Mouse (Mus musculus) intestine, embryonic 14.5 days (tissue): ENCODE data around the gene Ubac1. TPM values are rescaled to one million over a fixed set of nuclear protein-coding genes. Genes with fewer than 3 reads are reported as not detected.
A peak's percentile ranks its signal among the peaks of the same experiment; 100 is the strongest.

Experiments
- ATAC-seq: fragments of 200-750 bp; cut with Nextera tagmentation; replicated peaks from 2 replicates; pipeline ENCODE4 v1.8.0; 2017; ENCODE audit warnings: low read depth, moderate number of reproducible peaks, moderate TSS enrichment, moderate library complexity; ENCODE audit not compliant: low FRiP score, low TSS enrichment
- DNase-seq: peaks from one replicate; pipeline ENCODE4 v3.0.0-alpha.2; 2018; ENCODE audit warnings: low spot score
- H3K27ac ChIP-seq: fragments of 300-500 bp; sonication (generic); 2 replicates; pipeline ENCODE4 v1.5.1; 2014; ENCODE audit warnings: low read depth, mild to moderate bottlenecking, control low read depth
- H3K27me3 ChIP-seq: fragments of 300-500 bp; sonication (generic); replicated peaks from 2 replicates; pipeline ENCODE4 v1.6.1; 2014; ENCODE audit warnings: low read length, control low read depth; ENCODE audit not compliant: control insufficient read depth, insufficient read depth
- H3K36me3 ChIP-seq: fragments of 300-500 bp; sonication (generic); 2 replicates; pipeline ENCODE4 v1.6.1; 2014; ENCODE audit warnings: low read length, control low read depth; ENCODE audit not compliant: control insufficient read depth, insufficient read depth
- H3K4me1 ChIP-seq: fragments of 300-500 bp; sonication (generic); replicated peaks from 2 replicates; pipeline ENCODE4 v1.6.1; 2014; ENCODE audit warnings: low read length, control low read depth, mixed read lengths; ENCODE audit not compliant: control insufficient read depth, insufficient read depth
- H3K4me2 ChIP-seq: fragments of 300-500 bp; sonication (generic); 2 replicates; pipeline ENCODE4 v1.6.1; 2014; ENCODE audit warnings: low read length
- H3K4me3 ChIP-seq: fragments of 300-500 bp; sonication (generic); 2 replicates; pipeline ENCODE4 v1.5.1; 2014; ENCODE audit warnings: low read depth, low read length, control low read depth, mixed read lengths
- H3K9ac ChIP-seq: fragments of 300-500 bp; sonication (generic); 2 replicates; pipeline ENCODE4 v1.6.1; 2014; ENCODE audit warnings: mild to moderate bottlenecking, low read length
- H3K9me3 ChIP-seq: fragments of 300-500 bp; sonication (generic); 2 replicates; pipeline ENCODE4 v1.6.1; 2016; ENCODE audit warnings: low read length, control low read depth; ENCODE audit not compliant: control insufficient read depth
- WGBS: fragments of 180-500 bp; shearing (Covaris S2); extraction: QIAGEN DNeasy Blood & Tissue Kit; methylation state at CpG from one replicate; pipeline ENCODE4 v1.1.7; 2014; 5-methylcytosine and 5-hydroxymethylcytosine counted together
- polyA plus RNA-seq: library from polyadenylated mRNA; unstranded; fragments of >200 nt; fragmentation: Nextera tagmentation; extraction: Ambion mirVana; gene quantifications from 2 replicates; pipeline ENCODE4 v1.2.1, GENCODE M21; 2014

Gene Ubac1
- 90.2 and 90.3 TPM in 2 replicates for polyA plus RNA-seq

DNA sequence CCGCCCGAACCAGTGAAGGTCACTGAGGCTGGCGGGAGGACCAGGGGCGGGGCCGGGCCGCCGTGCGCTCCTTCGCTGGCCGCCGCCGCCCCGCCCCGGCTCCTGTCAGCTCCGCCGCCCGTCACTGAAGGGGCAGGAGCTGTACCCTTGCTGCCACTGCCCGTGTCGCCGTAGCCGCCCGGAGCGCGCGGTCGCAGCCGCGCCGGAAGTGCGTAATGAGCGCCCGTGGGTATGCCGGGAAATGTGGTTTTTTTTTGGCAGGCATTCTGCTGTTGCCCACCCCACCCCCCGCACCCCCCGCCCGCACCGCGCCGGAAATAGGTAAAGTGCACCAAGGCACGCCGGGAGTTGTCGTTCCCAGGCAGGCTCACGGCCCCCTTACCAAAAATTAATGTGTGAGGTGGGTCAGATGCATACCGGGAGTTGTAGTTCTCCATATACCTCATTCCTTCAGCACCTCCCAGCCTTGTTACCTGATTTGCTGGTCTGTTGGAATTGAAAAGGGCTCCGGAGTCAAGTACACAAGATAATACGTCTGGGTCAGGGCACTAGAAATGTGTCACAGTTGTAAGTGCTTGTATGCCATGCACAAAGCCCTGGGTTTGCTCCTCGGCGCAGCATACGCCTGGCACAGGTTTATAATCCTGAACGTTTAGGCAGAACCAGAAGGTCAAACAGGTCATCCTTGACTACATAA is at the start of gene Ubac1:
Gene Ubac1, minus strand, starts transcription at position 187 of the 697 bp plus-strand sequence.
- peak within 1 kb of the TSS; percentile 58 for H3K4me2 ChIP-seq
- H3K27me3 ChIP-seq = no peaks in the 10 kb centered on the region
- peak within 1 kb of the TSS; percentile 79 for H3K27ac ChIP-seq
- peak within 1 kb of the TSS; percentile 81 for H3K4me3 ChIP-seq
- H3K9ac ChIP-seq = peak within 1 kb of the TSS; percentile 68
- peaks cover 7% of the 10 kb centered on the region for H3K4me1 ChIP-seq
- H3K9me3 ChIP-seq = no peaks in the 10 kb centered on the region
- peak; percentile 92 for ATAC-seq
- no peaks in the 10 kb centered on the region for H3K36me3 ChIP-seq
- 6% methylated on average over 50 of the region's 50 CpGs for WGBS
- peak; percentile 91 for DNase-seq

- Histone ChIP-seq H3K4me1 (no peaks in the 10 kb centered on the region), H3K4me3 (no peak overlapping the region), H3K9me3 (no peaks in the 10 kb centered on the region), H3K9ac (no peak overlapping the region), H3K4me2 (no peak overlapping the region), H3K36me3 (no peaks in the 10 kb centered on the region), H3K27me3 (no peaks in the 10 kb centered on the region), H3K27ac (no peak overlapping the region)
- 87% methylated on average over 1 of the region's 1 CpGs for WGBS
- no peak for ATAC-seq
- DNase-seq = no peak
These were observed 47.0 kb upstream of the Ubac1 start for GRCm38 (mm10) chr2:26068592-26068991.

- Histone ChIP-seq H3K4me2 (no peak overlapping the region), H3K9ac (no peak overlapping the region), H3K9me3 (no peaks in the 10 kb centered on the region), H3K27ac (no peak overlapping the region), H3K27me3 (no peaks in the 10 kb centered on the region), H3K4me1 (no peaks in the 10 kb centered on the region), H3K4me3 (no peak overlapping the region), H3K36me3 (no peaks in the 10 kb centered on the region)
- DNase-seq (no peak), ATAC-seq (no peak)
- 71% methylated on average over 7 of the region's 7 CpGs for WGBS
These were observed 46.6 kb upstream of the Ubac1 start for GRCm38 (mm10) chr2:26068175-26068574.

GRCm38 (mm10) chr2:26066527-26066926 is 45.0 kb upstream of the Ubac1 start:
- no peaks in the 10 kb centered on the region for H3K9me3 ChIP-seq
- ATAC-seq (no peak), DNase-seq (no peak)
- H3K27ac ChIP-seq = no peak overlapping the region
- no peak overlapping the region for H3K4me3 ChIP-seq
- H3K4me1 ChIP-seq = no peaks in the 10 kb centered on the region
- H3K27me3 ChIP-seq = no peaks in the 10 kb centered on the region
- H3K4me2 ChIP-seq = no peak overlapping the region
- WGBS = 66% methylated on average over 14 of the region's 14 CpGs
- no peak overlapping the region for H3K9ac ChIP-seq
- H3K36me3 ChIP-seq = 0 out of 2 replicates have a peak, but pooled peaks cover 4% of the 10 kb centered on the region

DNA sequence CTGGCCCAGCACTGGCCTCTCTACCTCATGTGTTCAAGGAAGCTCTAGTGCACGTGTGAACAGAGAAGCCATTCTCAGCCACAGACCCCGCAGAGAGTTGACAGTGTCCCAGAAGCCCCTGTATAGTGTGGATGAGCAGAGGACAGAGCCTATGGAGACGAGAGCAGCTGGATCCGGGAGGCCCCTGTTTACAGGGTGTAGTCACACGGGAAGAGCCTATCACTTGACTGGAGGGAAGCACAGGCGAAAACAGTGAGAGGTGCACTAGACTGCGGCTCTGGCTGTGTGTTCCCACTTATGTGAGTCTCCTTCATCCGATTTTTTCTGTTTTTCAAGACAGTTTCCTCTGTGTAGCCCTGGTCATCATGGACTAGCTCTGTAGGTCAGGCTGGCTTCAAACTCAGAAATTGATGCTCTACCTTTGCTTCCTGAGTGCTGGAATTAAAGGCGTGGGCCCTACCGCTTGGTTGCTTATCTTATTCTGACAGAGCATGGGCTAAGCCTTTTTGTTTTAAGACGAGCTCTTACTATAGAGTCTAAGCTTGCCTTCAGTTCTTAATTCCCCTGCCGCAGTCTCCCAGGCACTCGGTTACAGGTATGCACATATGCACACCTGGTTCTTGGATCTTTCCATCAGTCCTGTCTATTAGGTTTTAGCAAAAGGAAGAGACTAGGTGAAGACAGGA is 41.3 kb upstream of the Ubac1 start:
- ATAC-seq = no peak
- Histone ChIP-seq H3K9ac (no peak overlapping the region), H3K27ac (no peak overlapping the region), H3K4me1 (no peaks in the 10 kb centered on the region), H3K9me3 (no peaks in the 10 kb centered on the region), H3K36me3 (0 out of 2 replicates have a peak, but pooled peaks cover 11% of the 10 kb centered on the region), H3K4me2 (no peak overlapping the region), H3K4me3 (no peak overlapping the region), H3K27me3 (no peaks in the 10 kb centered on the region)
- DNase-seq = no peak
- 69% methylated on average over 13 of the region's 13 CpGs for WGBS

- Histone ChIP-seq H3K4me1 (0 out of 2 replicates have a peak, but pooled peaks cover 2% of the 10 kb centered on the region), H3K4me3 (no peak overlapping the region), H3K4me2 (no peak overlapping the region), H3K9me3 (no peaks in the 10 kb centered on the region), H3K36me3 (0 out of 2 replicates have a peak, but pooled peaks cover 11% of the 10 kb centered on the region), H3K27me3 (no peaks in the 10 kb centered on the region), H3K27ac (no peak overlapping the region), H3K9ac (no peak overlapping the region)
- ATAC-seq = no peak
- WGBS = 60% methylated on average over 4 of the region's 4 CpGs
- DNase-seq = no peak
These were observed 40.7 kb upstream of the Ubac1 start for GRCm38 (mm10) chr2:26062241-26062640.

GRCm38 (mm10) chr2:26061018-26061666 is 39.6 kb upstream of the Ubac1 start:
- DNase-seq (no peak), ATAC-seq (no peak)
- H3K4me3 ChIP-seq = no peak overlapping the region
- no peaks in the 10 kb centered on the region for H3K9me3 ChIP-seq
- 72% methylated on average over 21 of the region's 21 CpGs for WGBS
- H3K9ac ChIP-seq = no peak overlapping the region
- 0 out of 2 replicates have a peak, but pooled peaks cover 11% of the 10 kb centered on the region for H3K36me3 ChIP-seq
- no peaks in the 10 kb centered on the region for H3K27me3 ChIP-seq
- H3K4me2 ChIP-seq = no peak overlapping the region
- H3K4me1 ChIP-seq = 0 out of 2 replicates have a peak, but pooled peaks cover 3% of the 10 kb centered on the region
- no peak overlapping the region for H3K27ac ChIP-seq

DNA sequence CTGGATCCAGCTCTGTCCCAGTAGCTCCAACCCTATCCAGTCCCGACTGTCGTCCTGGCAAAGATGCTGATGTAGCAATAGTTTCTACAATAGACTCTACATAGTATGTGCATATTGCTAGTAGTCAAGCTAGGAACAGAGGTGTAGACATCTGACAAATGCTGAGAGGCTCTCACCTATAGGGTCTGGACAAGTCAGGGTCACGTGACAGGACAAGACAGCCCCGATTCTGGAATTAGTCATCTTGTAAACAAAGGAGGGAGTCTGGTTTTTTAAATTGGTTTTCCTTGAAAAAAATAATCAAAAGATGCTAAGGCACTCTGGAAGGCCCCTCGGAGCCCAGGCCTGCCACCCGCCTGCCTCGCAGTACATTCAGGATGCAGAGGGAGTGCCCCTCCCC is 35.5 kb upstream of the Ubac1 start:
- H3K4me2 ChIP-seq = no peak overlapping the region
- DNase-seq (no peak), ATAC-seq (no peak)
- no peaks in the 10 kb centered on the region for H3K9me3 ChIP-seq
- 45% methylated on average over 7 of the region's 7 CpGs for WGBS
- no peaks in the 10 kb centered on the region for H3K27me3 ChIP-seq
- H3K9ac ChIP-seq = no peak overlapping the region
- no peak overlapping the region for H3K27ac ChIP-seq
- 0 out of 2 replicates have a peak, but pooled peaks cover 6% of the 10 kb centered on the region for H3K4me1 ChIP-seq
- no peak overlapping the region for H3K4me3 ChIP-seq
- H3K36me3 ChIP-seq = 0 out of 2 replicates have a peak, but pooled peaks cover 7% of the 10 kb centered on the region
